Mouse (Mus musculus) stomach, postnatal 0 days (tissue): ENCODE results near the gene Rtbdn.

ENCODE experiments used
- CTCF ChIP-seq: IDR thresholded peaks from 2 replicates; pipeline ENCODE4 v1.5.1; 2016; ENCODE audit warnings: antibody characterized with exemption, low read depth, mild to moderate bottlenecking, moderate library complexity
- EP300 ChIP-seq: optimal IDR thresholded peaks from 2 replicates; pipeline ENCODE3; 2016; ENCODE audit warnings: antibody characterized with exemption

GRCm38 (mm10) chr8:84902367-84902919 lies 44.3 kb upstream of the Rtbdn start:
- no peak for TF ChIP-seq CTCF
- no peak for TF ChIP-seq EP300
